Mouse (Mus musculus): Measurements from ENCODE around the gene Npr2. TPM values are rescaled to one million over a fixed set of nuclear protein-coding genes. Genes with fewer than 3 reads are reported as not detected.

The Npr2 gene
- polyA plus RNA-seq, 1 experiment from 2014 or later, result 15.1 TPM

DNA sequence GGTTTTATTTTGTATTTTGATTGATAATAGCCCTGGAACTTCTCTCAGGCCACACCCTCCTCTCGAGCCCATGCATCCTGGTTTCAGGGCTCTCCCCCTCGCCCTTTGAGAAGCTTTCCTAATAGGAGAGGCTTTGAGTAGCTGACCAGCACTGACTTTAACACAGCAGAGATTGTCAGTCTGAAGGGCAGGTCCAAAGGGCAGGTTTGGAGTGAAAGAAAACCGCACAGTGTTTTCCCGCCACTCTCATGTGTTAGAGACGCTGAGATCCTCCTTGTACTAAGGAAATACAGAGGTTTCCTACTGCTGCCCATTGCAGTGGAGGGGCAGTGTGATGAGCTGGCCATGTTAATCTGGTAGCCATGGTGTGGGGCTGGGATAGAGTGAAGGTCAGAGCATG lies 43.2 kb downstream of the Npr2 start:
- no peaks in the 10 kb centered on the region for H3K27me3 ChIP-seq (ENCODE audit: control insufficient read depth, insufficient read depth, low read length)
- no peaks in the 10 kb centered on the region for H3K9me3 ChIP-seq (ENCODE audit: control insufficient read depth, low read length)
- 78% methylated on average over 5 of the region's 5 CpGs for WGBS
- ATAC-seq (ENCODE audit: low FRiP score, low TSS enrichment), result no peak
- no peak overlapping the region for H3K9ac ChIP-seq (replicated peaks; ENCODE audit: low read length)
- peaks cover 62% of the 10 kb centered on the region for H3K36me3 ChIP-seq (ENCODE audit: control insufficient read depth, insufficient read depth, low read length)
- DNase-seq, result no peak
- H3K27ac ChIP-seq (replicated peaks; ENCODE audit: low read depth, low read length), result no peak overlapping the region
- H3K4me1 ChIP-seq (ENCODE audit: control insufficient read depth, insufficient read depth, low read length), result peaks cover 24% of the 10 kb centered on the region
- no peak overlapping the region for H3K4me2 ChIP-seq (ENCODE audit: low read length)
- H3K4me3 ChIP-seq (replicated peaks; ENCODE audit: low read depth, low read length), result no peak overlapping the region

DNA sequence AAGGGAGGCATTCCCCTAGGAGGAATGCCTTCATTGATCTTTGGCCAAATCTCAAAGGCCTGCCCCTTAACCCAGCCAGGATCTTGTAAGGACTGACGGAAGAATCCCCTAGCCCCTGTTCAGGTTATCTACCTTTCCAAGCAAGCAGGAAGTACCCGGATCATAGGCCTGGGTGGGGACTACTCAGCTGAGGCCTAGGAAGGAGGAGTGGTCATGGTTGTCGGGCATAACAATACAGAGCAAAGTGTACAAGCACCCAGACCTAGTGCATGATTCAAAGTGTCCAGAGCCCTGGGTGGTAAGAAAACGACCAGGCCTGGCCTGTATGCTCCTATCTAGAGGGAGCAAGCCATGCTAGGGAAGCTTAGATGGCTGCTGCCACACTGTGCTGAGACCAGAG lies 43.9 kb downstream of the Npr2 start:
- Histone ChIP-seq H3K9me3 (ENCODE audit: control insufficient read depth, low read length) (no peaks in the 10 kb centered on the region), H3K27ac (replicated peaks; ENCODE audit: low read depth, low read length) (no peak overlapping the region), H3K36me3 (ENCODE audit: control insufficient read depth, insufficient read depth, low read length) (peaks cover 68% of the 10 kb centered on the region), H3K9ac (replicated peaks; ENCODE audit: low read length) (no peak overlapping the region), H3K27me3 (ENCODE audit: control insufficient read depth, insufficient read depth, low read length) (no peaks in the 10 kb centered on the region), H3K4me3 (replicated peaks; ENCODE audit: low read depth, low read length) (no peak overlapping the region), H3K4me2 (ENCODE audit: low read length) (no peak overlapping the region), H3K4me1 (ENCODE audit: control insufficient read depth, insufficient read depth, low read length) (peaks cover 18% of the 10 kb centered on the region)
- DNase-seq, result no peak
- WGBS, result 82% methylated on average over 4 of the region's 4 CpGs
- ATAC-seq (ENCODE audit: low FRiP score, low TSS enrichment), result no peak

DNA sequence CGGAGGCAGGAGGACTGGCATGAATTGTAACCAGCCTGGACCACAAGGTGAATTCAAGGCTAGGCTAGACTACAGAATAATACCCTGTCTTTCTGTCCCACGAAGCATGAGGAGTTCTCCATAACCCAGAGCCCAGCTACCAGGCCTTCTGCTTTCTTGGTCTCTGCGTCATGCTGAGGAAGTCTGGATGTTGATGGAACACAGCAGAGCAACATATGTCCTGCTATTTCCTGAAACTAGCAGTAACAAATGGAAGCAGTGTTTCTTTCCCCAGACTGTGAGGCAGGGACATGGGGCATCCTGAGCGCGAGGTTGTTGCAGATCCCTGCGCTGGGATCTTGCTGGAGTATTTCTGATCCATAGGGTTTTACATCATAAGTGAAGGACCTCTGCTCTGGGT lies 46.8 kb downstream of the Npr2 start:
- H3K9ac ChIP-seq (replicated peaks; ENCODE audit: low read length), result no peak overlapping the region
- H3K4me1 ChIP-seq (ENCODE audit: control insufficient read depth, insufficient read depth, low read length), result no peaks in the 10 kb centered on the region
- peaks cover 96% of the 10 kb centered on the region for H3K36me3 ChIP-seq (ENCODE audit: control insufficient read depth, insufficient read depth, low read length)
- no peak overlapping the region for H3K27ac ChIP-seq (replicated peaks; ENCODE audit: low read depth, low read length)
- DNase-seq, result no peak
- no peak overlapping the region for H3K4me2 ChIP-seq (ENCODE audit: low read length)
- no peaks in the 10 kb centered on the region for H3K9me3 ChIP-seq (ENCODE audit: control insufficient read depth, low read length)
- WGBS, result 87% methylated on average over 6 of the region's 6 CpGs
- no peaks in the 10 kb centered on the region for H3K27me3 ChIP-seq (ENCODE audit: control insufficient read depth, insufficient read depth, low read length)
- no peak overlapping the region for H3K4me3 ChIP-seq (replicated peaks; ENCODE audit: low read depth, low read length)
- no peak for ATAC-seq (ENCODE audit: low FRiP score, low TSS enrichment)

DNA sequence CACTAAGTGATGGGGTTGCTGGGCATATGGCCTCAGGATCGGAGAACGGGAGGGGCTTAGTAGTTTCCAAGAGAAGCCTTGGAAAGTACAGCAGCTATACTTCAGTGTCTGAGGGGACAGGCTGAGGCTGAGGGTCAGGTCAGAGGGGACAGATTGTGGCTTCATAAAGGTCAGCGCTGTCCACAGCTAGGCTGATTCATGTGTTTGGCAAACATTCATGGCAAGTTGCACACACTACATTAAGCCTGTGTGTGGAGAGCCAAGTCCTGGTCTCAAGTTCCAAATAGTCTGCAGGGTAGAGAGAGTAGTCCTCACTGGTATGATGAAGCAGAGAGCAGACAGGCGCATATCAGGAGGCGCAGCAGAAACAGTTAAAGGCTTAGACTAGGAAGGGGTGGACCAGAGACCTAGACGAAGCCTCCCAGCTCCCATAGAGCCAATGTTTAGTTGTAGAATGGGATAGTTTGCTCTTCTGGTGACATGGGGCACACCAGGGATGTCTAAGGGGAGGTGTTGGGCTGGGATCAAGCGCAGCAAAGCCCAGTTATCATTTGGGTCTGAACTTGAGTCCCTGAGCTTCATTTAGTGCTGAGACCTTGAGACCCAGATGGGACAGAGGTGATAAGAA lies 47.8 kb downstream of the Npr2 start:
- H3K4me2 ChIP-seq (ENCODE audit: low read length), result no peak overlapping the region
- peaks cover 98% of the 10 kb centered on the region for H3K36me3 ChIP-seq (ENCODE audit: control insufficient read depth, insufficient read depth, low read length)
- no peaks in the 10 kb centered on the region for H3K27me3 ChIP-seq (ENCODE audit: control insufficient read depth, insufficient read depth, low read length)
- H3K27ac ChIP-seq (replicated peaks; ENCODE audit: low read depth, low read length), result no peak overlapping the region
- no peak overlapping the region for H3K4me3 ChIP-seq (replicated peaks; ENCODE audit: low read depth, low read length)
- H3K9ac ChIP-seq (replicated peaks; ENCODE audit: low read length), result no peak overlapping the region
- no peaks in the 10 kb centered on the region for H3K9me3 ChIP-seq (ENCODE audit: control insufficient read depth, low read length)
- no peaks in the 10 kb centered on the region for H3K4me1 ChIP-seq (ENCODE audit: control insufficient read depth, insufficient read depth, low read length)
- ATAC-seq (ENCODE audit: low FRiP score, low TSS enrichment) (no peak), DNase-seq (no peak)
- 91% methylated on average over 7 of the region's 7 CpGs for WGBS

DNA sequence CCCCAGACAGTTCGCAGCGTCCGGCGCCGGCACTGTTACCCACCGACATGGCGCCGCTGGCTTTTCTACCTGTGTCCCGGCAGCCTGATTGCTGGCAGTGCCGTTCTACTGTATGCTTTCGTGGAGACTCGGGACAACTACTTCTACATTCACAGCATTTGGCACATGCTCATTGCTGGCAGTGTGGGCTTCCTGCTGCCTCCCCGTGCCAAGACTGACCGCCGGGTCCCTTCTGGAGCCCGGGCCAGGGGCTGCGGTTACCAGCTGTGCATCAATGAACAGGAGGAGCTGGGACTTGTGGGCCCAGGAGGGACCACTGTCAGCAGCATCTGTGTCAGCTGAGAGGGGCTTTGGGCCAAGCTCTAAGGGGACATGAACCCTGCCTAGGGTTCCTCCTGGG lies 58.3 kb downstream of the Npr2 start:
- 93% methylated on average over 17 of the region's 17 CpGs for WGBS
- H3K27me3 ChIP-seq (ENCODE audit: control insufficient read depth, insufficient read depth, low read length), result no peaks in the 10 kb centered on the region
- H3K4me1 ChIP-seq (ENCODE audit: control insufficient read depth, insufficient read depth, low read length), result no peaks in the 10 kb centered on the region
- no peak for ATAC-seq (ENCODE audit: low FRiP score, low TSS enrichment)
- DNase-seq, result no peak
- H3K4me3 ChIP-seq (replicated peaks; ENCODE audit: low read depth, low read length), result no peak overlapping the region
- H3K9me3 ChIP-seq (ENCODE audit: control insufficient read depth, low read length), result no peaks in the 10 kb centered on the region
- H3K27ac ChIP-seq (replicated peaks; ENCODE audit: low read depth, low read length), result no peak overlapping the region
- H3K4me2 ChIP-seq (ENCODE audit: low read length), result no peak overlapping the region
- no peak overlapping the region for H3K9ac ChIP-seq (replicated peaks; ENCODE audit: low read length)
- H3K36me3 ChIP-seq (ENCODE audit: control insufficient read depth, insufficient read depth, low read length), result peaks cover 62% of the 10 kb centered on the region

DNA sequence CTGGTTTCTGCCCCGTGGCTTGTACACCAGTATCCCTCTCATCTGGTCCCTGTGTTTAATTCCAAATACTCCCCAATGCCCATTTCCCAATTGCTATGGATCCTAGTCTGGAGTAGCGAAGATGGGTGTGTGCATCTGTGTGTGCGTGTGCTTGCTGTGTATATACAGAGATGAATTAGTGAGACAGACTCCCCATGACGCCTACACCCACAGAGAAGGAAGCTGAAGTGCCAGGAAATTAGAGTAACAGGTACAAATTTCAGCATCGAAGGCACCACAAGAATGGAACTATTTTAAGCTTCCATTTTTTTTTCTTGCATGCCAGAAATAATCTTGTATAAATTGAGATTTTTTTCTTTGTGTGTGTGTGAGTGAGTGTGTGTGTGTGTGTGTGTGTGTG lies 59.3 kb downstream of the Npr2 start:
- Histone ChIP-seq H3K4me3 (replicated peaks; ENCODE audit: low read depth, low read length) (no peak overlapping the region), H3K27ac (replicated peaks; ENCODE audit: low read depth, low read length) (no peak overlapping the region), H3K4me1 (ENCODE audit: control insufficient read depth, insufficient read depth, low read length) (no peaks in the 10 kb centered on the region), H3K36me3 (ENCODE audit: control insufficient read depth, insufficient read depth, low read length) (peaks cover 52% of the 10 kb centered on the region), H3K4me2 (ENCODE audit: low read length) (no peak overlapping the region), H3K27me3 (ENCODE audit: control insufficient read depth, insufficient read depth, low read length) (no peaks in the 10 kb centered on the region), H3K9ac (replicated peaks; ENCODE audit: low read length) (no peak overlapping the region), H3K9me3 (ENCODE audit: control insufficient read depth, low read length) (no peaks in the 10 kb centered on the region)
- DNase-seq (no peak), ATAC-seq (ENCODE audit: low FRiP score, low TSS enrichment) (no peak)
- WGBS, result 83% methylated on average over 5 of the region's 5 CpGs

DNA sequence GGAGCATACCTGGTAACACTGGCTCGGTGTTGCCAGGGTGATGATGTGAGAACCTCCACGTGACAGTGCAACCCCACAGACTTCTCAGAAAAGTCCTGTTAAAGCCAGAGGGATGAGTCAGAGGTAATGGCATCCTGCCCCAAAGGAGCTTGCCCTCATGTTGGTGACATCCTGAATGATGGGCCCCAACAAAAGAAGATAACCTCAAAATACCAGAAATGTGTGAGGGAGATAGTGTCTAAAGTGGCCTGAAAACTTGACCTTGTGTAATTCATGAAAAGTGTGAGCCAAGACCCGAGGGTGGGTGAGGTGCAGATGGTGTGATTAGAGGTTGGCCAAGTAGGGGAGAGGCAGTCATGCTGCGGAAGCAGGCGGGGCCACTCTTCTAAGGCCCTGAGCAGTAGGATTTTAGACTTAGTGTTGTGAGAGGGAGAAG lies 62.1 kb downstream of the Npr2 start:
- Histone ChIP-seq H3K27me3 (ENCODE audit: control insufficient read depth, insufficient read depth, low read length) (no peaks in the 10 kb centered on the region), H3K4me3 (replicated peaks; ENCODE audit: low read depth, low read length) (no peak overlapping the region), H3K9ac (replicated peaks; ENCODE audit: low read length) (no peak overlapping the region), H3K27ac (replicated peaks; ENCODE audit: low read depth, low read length) (no peak overlapping the region), H3K4me1 (ENCODE audit: control insufficient read depth, insufficient read depth, low read length) (no peaks in the 10 kb centered on the region), H3K4me2 (ENCODE audit: low read length) (no peak overlapping the region), H3K9me3 (ENCODE audit: control insufficient read depth, low read length) (no peaks in the 10 kb centered on the region), H3K36me3 (ENCODE audit: control insufficient read depth, insufficient read depth, low read length) (peaks cover 26% of the 10 kb centered on the region)
- DNase-seq (no peak), ATAC-seq (ENCODE audit: low FRiP score, low TSS enrichment) (no peak)
- WGBS, result 75% methylated on average over 5 of the region's 5 CpGs

DNA sequence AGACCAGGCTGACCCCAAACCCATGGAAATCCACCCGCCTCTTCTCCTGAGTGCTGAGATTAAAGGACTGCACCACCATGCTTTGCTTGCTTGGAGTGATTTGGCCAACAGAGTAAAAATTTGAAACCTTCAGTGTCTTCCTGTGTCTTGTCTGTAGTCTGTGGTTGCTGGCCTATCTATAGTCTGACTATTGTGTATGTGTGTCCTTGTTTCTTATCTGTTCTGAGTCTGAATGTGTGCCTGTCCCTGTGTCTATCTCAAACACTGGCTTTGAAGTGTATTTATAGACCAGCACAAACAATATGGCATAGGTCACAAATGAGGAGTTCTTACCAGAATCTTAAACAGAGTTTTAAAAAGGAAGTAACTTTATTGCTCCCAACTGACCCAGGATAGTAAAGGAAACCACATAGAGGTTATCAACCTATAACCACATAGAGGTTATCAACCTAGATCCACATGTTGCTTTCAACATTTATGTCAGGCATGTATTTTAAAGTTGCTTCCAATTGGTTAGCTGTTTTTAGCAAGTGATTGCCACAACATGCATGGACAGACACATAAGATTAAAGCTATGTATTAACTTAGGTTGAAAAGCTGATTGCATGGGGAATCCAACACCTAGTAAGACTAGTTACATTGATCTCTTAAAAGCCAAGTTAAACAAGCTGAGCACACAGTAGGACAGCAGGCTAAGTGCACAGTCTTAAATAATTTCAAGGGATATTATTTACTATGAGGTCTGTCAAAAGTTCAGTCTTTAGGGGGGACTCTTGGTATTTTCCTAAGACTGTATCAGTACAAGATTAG lies 62.9 kb downstream of the Npr2 start:
- Histone ChIP-seq H3K27me3 (ENCODE audit: control insufficient read depth, insufficient read depth, low read length) (no peaks in the 10 kb centered on the region), H3K9ac (replicated peaks; ENCODE audit: low read length) (no peak overlapping the region), H3K9me3 (ENCODE audit: control insufficient read depth, low read length) (no peaks in the 10 kb centered on the region), H3K27ac (replicated peaks; ENCODE audit: low read depth, low read length) (no peak overlapping the region), H3K4me1 (ENCODE audit: control insufficient read depth, insufficient read depth, low read length) (no peaks in the 10 kb centered on the region), H3K4me2 (ENCODE audit: low read length) (no peak overlapping the region), H3K4me3 (replicated peaks; ENCODE audit: low read depth, low read length) (no peak overlapping the region), H3K36me3 (ENCODE audit: control insufficient read depth, insufficient read depth, low read length) (peaks cover 18% of the 10 kb centered on the region)
- WGBS, result 85% methylated on average over 1 of the region's 1 CpGs
- ATAC-seq (ENCODE audit: low FRiP score, low TSS enrichment), result no peak
- no peak for DNase-seq

DNA sequence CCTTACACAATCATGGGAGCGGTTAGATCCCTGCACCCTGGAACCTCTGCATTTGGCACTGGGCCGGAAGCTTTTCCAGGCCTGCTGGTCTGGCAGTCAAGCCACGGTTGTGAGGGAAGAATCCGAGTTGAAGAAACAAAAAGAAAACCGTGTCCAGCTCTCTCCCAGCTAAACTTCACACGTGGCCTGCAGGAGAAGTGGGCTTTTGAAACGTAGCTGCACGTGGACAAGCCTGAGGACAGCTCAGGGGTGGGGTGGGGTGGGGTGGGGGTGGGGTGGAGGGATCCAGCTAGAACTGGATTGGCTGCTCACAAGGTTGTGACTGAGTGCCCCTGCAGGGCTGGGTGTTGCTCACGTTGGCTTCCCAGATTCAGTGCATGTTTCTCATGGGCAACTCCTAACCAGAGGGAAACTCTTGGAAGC lies 63.5 kb downstream of the Npr2 start:
- Histone ChIP-seq H3K27ac (replicated peaks; ENCODE audit: low read depth, low read length) (no peak overlapping the region), H3K9me3 (ENCODE audit: control insufficient read depth, low read length) (no peaks in the 10 kb centered on the region), H3K27me3 (ENCODE audit: control insufficient read depth, insufficient read depth, low read length) (no peaks in the 10 kb centered on the region), H3K4me1 (ENCODE audit: control insufficient read depth, insufficient read depth, low read length) (no peaks in the 10 kb centered on the region), H3K4me3 (replicated peaks; ENCODE audit: low read depth, low read length) (no peak overlapping the region), H3K36me3 (ENCODE audit: control insufficient read depth, insufficient read depth, low read length) (peaks cover 12% of the 10 kb centered on the region), H3K9ac (replicated peaks; ENCODE audit: low read length) (no peak overlapping the region), H3K4me2 (ENCODE audit: low read length) (no peak overlapping the region)
- no peak for ATAC-seq (ENCODE audit: low FRiP score, low TSS enrichment)
- DNase-seq, result no peak
- 28% methylated on average over 9 of the region's 9 CpGs for WGBS

Measured in midbrain, embryonic 14.5 days (tissue).